Mouse (Mus musculus): ENCODE results near the gene Arhgap10. TPM values are rescaled to one million over a fixed set of nuclear protein-coding genes. Genes with fewer than 3 reads are reported as not detected.

The Arhgap10 gene
- polyA plus RNA-seq, 1 experiment from 2014 or later = 30.7 TPM

- Histone ChIP-seq H3K36me3 (no peaks in the 10 kb centered on the region), H3K27me3 (no peaks in the 10 kb centered on the region), H3K9me3 (no peaks in the 10 kb centered on the region), H3K4me3 (no peak overlapping the region), H3K9ac (no peak overlapping the region), H3K27ac (no peak overlapping the region), H3K4me2 (replicated peaks) (no peak overlapping the region), H3K4me1 (peaks cover 69% of the 10 kb centered on the region)
- WGBS = 88% methylated on average over 10 of the region's 10 CpGs
- ATAC-seq (ENCODE audit: low FRiP score, low read depth) = no peak
Measured at GRCm38 (mm10) chr8:77491231-77491923, 26.4 kb downstream of the Arhgap10 start.

GRCm38 (mm10) chr8:77490095-77490781 lies 27.5 kb downstream of the Arhgap10 start:
- no peak overlapping the region for H3K9ac ChIP-seq
- H3K4me2 ChIP-seq (replicated peaks) = no peak overlapping the region
- H3K27ac ChIP-seq = no peak overlapping the region
- peak; percentile 69 for ATAC-seq (ENCODE audit: low FRiP score, low read depth)
- no peaks in the 10 kb centered on the region for H3K9me3 ChIP-seq
- H3K4me3 ChIP-seq = no peak overlapping the region
- no peaks in the 10 kb centered on the region for H3K36me3 ChIP-seq
- H3K27me3 ChIP-seq = no peaks in the 10 kb centered on the region
- WGBS = 27% methylated on average over 4 of the region's 4 CpGs
- peaks cover 78% of the 10 kb centered on the region for H3K4me1 ChIP-seq

- no peak overlapping the region for H3K4me3 ChIP-seq
- H3K4me2 ChIP-seq (replicated peaks) = no peak overlapping the region
- 93% methylated on average over 6 of the region's 6 CpGs for WGBS
- H3K4me1 ChIP-seq = peaks cover 78% of the 10 kb centered on the region
- no peak overlapping the region for H3K27ac ChIP-seq
- H3K9me3 ChIP-seq = no peaks in the 10 kb centered on the region
- no peak for ATAC-seq (ENCODE audit: low FRiP score, low read depth)
- H3K36me3 ChIP-seq = no peaks in the 10 kb centered on the region
- H3K9ac ChIP-seq = no peak overlapping the region
- no peaks in the 10 kb centered on the region for H3K27me3 ChIP-seq
Measured at GRCm38 (mm10) chr8:77489235-77489634, 28.5 kb downstream of the Arhgap10 start.

- H3K4me2 ChIP-seq (replicated peaks) = no peak overlapping the region
- H3K27me3 ChIP-seq = no peaks in the 10 kb centered on the region
- no peak overlapping the region for H3K4me3 ChIP-seq
- H3K9me3 ChIP-seq = no peaks in the 10 kb centered on the region
- WGBS = 29% methylated on average over 4 of the region's 4 CpGs
- ATAC-seq (ENCODE audit: low FRiP score, low read depth) = no peak
- no peak overlapping the region for H3K9ac ChIP-seq
- H3K4me1 ChIP-seq = peaks cover 85% of the 10 kb centered on the region
- peak overlapping the region; percentile 39; the same call in 1 of the 2 replicates for H3K27ac ChIP-seq
- H3K36me3 ChIP-seq = no peaks in the 10 kb centered on the region
Measured at GRCm38 (mm10) chr8:77488215-77488606, 29.5 kb downstream of the Arhgap10 start.

- Histone ChIP-seq H3K9me3 (no peaks in the 10 kb centered on the region), H3K27me3 (no peaks in the 10 kb centered on the region), H3K4me3 (no peak overlapping the region), H3K36me3 (no peaks in the 10 kb centered on the region), H3K4me1 (peaks cover 87% of the 10 kb centered on the region), H3K4me2 (replicated peaks) (no peak overlapping the region), H3K9ac (no peak overlapping the region), H3K27ac (peak overlapping the region; percentile 39; the same call in 1 of the 2 replicates)
- ATAC-seq (ENCODE audit: low FRiP score, low read depth) = no peak
- 70% methylated on average over 10 of the region's 10 CpGs for WGBS
Measured at GRCm38 (mm10) chr8:77487590-77488214, 30.1 kb downstream of the Arhgap10 start.

GRCm38 (mm10) chr8:77486749-77487148 lies 31.0 kb downstream of the Arhgap10 start:
- no peak overlapping the region for H3K9ac ChIP-seq
- no peaks in the 10 kb centered on the region for H3K27me3 ChIP-seq
- ATAC-seq (ENCODE audit: low FRiP score, low read depth) = no peak
- no peak overlapping the region for H3K4me3 ChIP-seq
- WGBS = 83% methylated on average over 2 of the region's 2 CpGs
- H3K36me3 ChIP-seq = no peaks in the 10 kb centered on the region
- no peak overlapping the region for H3K4me2 ChIP-seq (replicated peaks)
- peaks cover 88% of the 10 kb centered on the region for H3K4me1 ChIP-seq
- no peak overlapping the region for H3K27ac ChIP-seq
- H3K9me3 ChIP-seq = no peaks in the 10 kb centered on the region

- H3K27me3 ChIP-seq = no peaks in the 10 kb centered on the region
- ATAC-seq (ENCODE audit: low FRiP score, low read depth) = no peak
- no peak overlapping the region for H3K27ac ChIP-seq
- no peaks in the 10 kb centered on the region for H3K9me3 ChIP-seq
- peaks cover 75% of the 10 kb centered on the region for H3K4me1 ChIP-seq
- WGBS = 71% methylated on average over 5 of the region's 5 CpGs
- no peak overlapping the region for H3K9ac ChIP-seq
- no peak overlapping the region for H3K4me3 ChIP-seq
- no peaks in the 10 kb centered on the region for H3K36me3 ChIP-seq
- H3K4me2 ChIP-seq (replicated peaks) = no peak overlapping the region
Measured at GRCm38 (mm10) chr8:77484817-77485216, 32.9 kb downstream of the Arhgap10 start.

- H3K36me3 ChIP-seq = no peaks in the 10 kb centered on the region
- H3K27ac ChIP-seq = no peak overlapping the region
- H3K9me3 ChIP-seq = no peaks in the 10 kb centered on the region
- no peaks in the 10 kb centered on the region for H3K27me3 ChIP-seq
- no peak overlapping the region for H3K9ac ChIP-seq
- no peak for ATAC-seq (ENCODE audit: low FRiP score, low read depth)
- peaks cover 73% of the 10 kb centered on the region for H3K4me1 ChIP-seq
- H3K4me3 ChIP-seq = no peak overlapping the region
- 71% methylated on average over 7 of the region's 7 CpGs for WGBS
- H3K4me2 ChIP-seq (replicated peaks) = no peak overlapping the region
Measured at GRCm38 (mm10) chr8:77484266-77484665, 33.5 kb downstream of the Arhgap10 start.

- Histone ChIP-seq H3K9ac (no peak overlapping the region), H3K4me3 (no peak overlapping the region), H3K36me3 (no peaks in the 10 kb centered on the region), H3K4me1 (peaks cover 74% of the 10 kb centered on the region), H3K9me3 (no peaks in the 10 kb centered on the region), H3K4me2 (replicated peaks) (no peak overlapping the region), H3K27me3 (no peaks in the 10 kb centered on the region), H3K27ac (no peak overlapping the region)
- 81% methylated on average over 4 of the region's 4 CpGs for WGBS
- ATAC-seq (ENCODE audit: low FRiP score, low read depth) = no peak
Measured at GRCm38 (mm10) chr8:77483676-77484075, 34.1 kb downstream of the Arhgap10 start.

- WGBS = 68% methylated on average over 6 of the region's 6 CpGs
- Histone ChIP-seq H3K27me3 (no peaks in the 10 kb centered on the region), H3K4me2 (replicated peaks) (no peak overlapping the region), H3K4me1 (peaks cover 60% of the 10 kb centered on the region), H3K4me3 (no peak overlapping the region), H3K27ac (no peak overlapping the region), H3K36me3 (no peaks in the 10 kb centered on the region), H3K9ac (no peak overlapping the region), H3K9me3 (no peaks in the 10 kb centered on the region)
- ATAC-seq (ENCODE audit: low FRiP score, low read depth) = peak; percentile 55
Measured at GRCm38 (mm10) chr8:77481791-77482190, 36.0 kb downstream of the Arhgap10 start.

GRCm38 (mm10) chr8:77479995-77480394 lies 37.8 kb downstream of the Arhgap10 start:
- WGBS = 78% methylated on average over 9 of the region's 9 CpGs
- no peak overlapping the region for H3K4me3 ChIP-seq
- no peaks in the 10 kb centered on the region for H3K9me3 ChIP-seq
- ATAC-seq (ENCODE audit: low FRiP score, low read depth) = no peak
- H3K4me1 ChIP-seq = peaks cover 45% of the 10 kb centered on the region
- no peak overlapping the region for H3K4me2 ChIP-seq (replicated peaks)
- H3K9ac ChIP-seq = no peak overlapping the region
- H3K27ac ChIP-seq = no peak overlapping the region
- no peaks in the 10 kb centered on the region for H3K36me3 ChIP-seq
- no peaks in the 10 kb centered on the region for H3K27me3 ChIP-seq

- no peak overlapping the region for H3K27ac ChIP-seq
- H3K4me1 ChIP-seq = peaks cover 41% of the 10 kb centered on the region
- H3K9me3 ChIP-seq = no peaks in the 10 kb centered on the region
- ATAC-seq (ENCODE audit: low FRiP score, low read depth) = no peak
- H3K4me3 ChIP-seq = no peak overlapping the region
- H3K36me3 ChIP-seq = no peaks in the 10 kb centered on the region
- H3K27me3 ChIP-seq = no peaks in the 10 kb centered on the region
- WGBS = 34% methylated on average over 2 of the region's 2 CpGs
- no peak overlapping the region for H3K9ac ChIP-seq
- H3K4me2 ChIP-seq (replicated peaks) = no peak overlapping the region
Measured at GRCm38 (mm10) chr8:77478913-77479273, 38.9 kb downstream of the Arhgap10 start.

Data from limb, embryonic 13.5 days (tissue).